Mouse (Mus musculus): Measurements from ENCODE around the gene Heatr4. TPM values are rescaled to one million over a fixed set of nuclear protein-coding genes. Genes with fewer than 3 reads are reported as not detected.
A peak's percentile ranks its signal among the peaks of the same experiment; 100 is the strongest.

Gene Heatr4
- total RNA-seq, 2 experiments from 2014 or later, result not detected

DNA sequence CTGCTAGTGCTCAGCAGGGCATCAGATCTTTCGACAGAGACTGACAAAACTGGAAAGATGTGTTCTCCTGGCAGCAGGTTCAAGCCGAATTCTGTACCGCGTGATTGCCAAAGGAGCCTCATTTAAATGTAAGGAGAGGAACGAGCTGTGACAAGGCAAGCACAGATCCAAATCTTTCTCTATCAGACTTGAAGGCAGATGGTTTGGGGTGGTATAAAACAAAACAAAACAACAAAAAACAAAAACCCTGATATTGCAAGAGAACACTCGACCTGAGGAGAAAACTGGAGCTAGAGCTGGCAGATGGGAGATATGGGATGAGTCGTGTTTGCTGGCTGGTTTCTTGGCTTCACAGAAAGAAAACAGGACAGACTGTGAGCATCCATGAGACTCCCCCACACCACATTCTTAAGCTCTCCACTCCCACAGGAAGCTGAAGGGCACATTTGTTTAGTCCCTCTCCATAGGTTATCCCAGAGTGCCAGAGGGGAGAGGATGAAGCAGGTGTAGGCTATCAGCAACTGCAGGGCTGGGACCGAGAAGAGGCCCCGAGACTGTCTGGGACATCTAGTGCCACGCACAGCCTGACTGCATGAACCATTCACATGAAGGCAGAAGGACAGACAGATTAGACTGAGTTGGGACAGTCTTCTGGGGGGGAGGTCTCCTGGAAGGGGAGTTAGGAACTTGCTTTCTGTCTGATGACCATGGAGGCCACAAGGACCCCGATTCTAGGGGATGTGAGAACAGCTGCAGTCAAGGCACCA lies 13.9 kb upstream of the Heatr4 start:
- DNase-seq (ENCODE audit: low spot score in 2 of 2), result no peak

GRCm38 (mm10) chr12:83997221-83997620 lies 12.6 kb upstream of the Heatr4 start:
- DNase-seq (ENCODE audit: low spot score in 2 of 2), result no peak

- no peak for DNase-seq (ENCODE audit: low spot score in 2 of 2)
These were observed 4.7 kb upstream of the Heatr4 start for GRCm38 (mm10) chr12:83989378-83989777.

DNA sequence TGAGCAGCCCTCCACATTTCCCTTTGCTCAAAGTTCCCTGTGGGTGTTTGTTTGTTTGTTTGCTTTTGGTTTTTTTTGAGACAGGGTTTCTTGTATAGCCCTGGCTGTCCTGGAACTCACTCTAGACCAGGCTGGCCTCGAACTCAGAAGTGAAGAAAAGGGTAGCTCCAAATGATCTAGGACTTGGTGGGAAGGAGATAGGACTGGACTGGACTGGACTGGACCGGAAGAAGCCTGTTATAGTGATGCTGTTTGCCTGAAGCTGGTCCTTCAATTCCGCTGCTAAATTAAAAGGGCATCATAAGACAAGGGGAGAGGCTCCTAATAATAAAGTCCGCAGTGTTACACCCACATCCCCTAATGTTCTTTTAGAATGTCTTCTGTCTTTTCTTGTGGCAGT lies 3.8 kb upstream of the Heatr4 start:
- no peak for DNase-seq (ENCODE audit: low spot score in 2 of 2)

DNA sequence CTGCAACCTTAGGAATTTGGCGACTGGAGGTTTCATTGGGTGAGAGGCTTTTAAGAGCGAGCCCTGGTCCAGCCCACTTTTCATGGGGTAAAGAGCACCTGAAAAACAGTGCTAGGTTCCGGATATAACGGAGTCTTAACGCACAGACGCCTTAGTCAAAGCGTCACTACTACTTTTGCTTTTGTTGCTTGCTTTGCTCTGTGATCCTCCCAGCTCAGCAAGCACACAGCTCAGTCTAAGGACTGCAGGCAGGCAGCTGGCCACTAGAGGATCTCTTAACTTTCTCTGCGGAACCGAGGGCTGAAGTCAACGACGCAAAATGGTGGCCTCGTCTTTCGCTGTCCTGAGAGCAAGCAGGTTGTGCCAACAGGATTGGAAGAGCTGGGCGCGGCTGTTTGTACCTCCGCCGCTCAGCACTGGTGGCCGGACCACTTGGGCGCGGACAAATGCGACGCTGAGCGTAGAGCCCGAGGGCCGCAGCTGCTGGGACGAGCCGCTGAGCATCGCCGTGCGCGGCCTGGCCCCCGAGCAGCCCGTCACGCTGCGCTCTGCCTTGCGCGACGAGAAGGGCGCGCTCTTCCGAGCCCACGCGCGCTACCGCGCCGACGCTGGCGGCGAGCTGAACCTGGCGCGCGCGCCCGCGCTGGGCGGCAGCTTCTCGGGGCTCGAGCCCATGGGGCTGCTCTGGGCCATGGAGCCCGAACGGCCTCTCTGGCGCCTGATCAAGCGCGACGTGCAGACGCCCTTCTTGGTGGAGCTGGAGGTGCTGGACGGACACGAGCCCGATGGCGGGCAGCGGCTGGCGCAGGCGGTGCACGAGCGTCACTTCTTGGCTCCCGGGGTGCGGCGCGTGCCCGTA lies 3.2 kb upstream of the Heatr4 start, which contains the start of gene Acot2:
Acot2 (plus strand) TSS at position 279 of the 859 bp plus-strand sequence.
- peak; percentile 67 to 75 for DNase-seq (ENCODE audit: low spot score in 2 of 2)

DNA sequence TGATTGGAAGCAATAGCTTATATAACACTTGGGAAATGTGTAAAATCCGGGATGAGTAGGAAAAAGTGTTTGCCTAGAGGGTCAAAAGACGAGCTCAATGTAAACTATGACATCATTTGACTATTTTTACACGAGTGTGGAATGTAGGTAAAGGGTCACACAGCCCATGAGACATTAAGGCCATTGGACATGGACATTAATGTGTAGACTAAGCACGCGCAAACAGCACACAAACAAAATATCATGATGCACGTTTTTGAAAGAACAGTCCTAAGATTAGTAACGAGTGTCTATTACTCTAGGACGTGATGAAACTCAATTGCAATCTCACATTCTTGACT lies 2.6 kb upstream of the Heatr4 start:
- no peak for DNase-seq (ENCODE audit: low spot score in 2 of 2)

- no peak for DNase-seq (ENCODE audit: low spot score in 2 of 2)
These were observed 3.0 kb downstream of the Heatr4 start for GRCm38 (mm10) chr12:83981615-83982014.

- DNase-seq (ENCODE audit: low spot score in 2 of 2), result no peak
These were observed 5.8 kb downstream of the Heatr4 start for GRCm38 (mm10) chr12:83978862-83979261.

- peak; percentile 19 to 41 for DNase-seq (ENCODE audit: low spot score in 2 of 2)
These were observed 12.5 kb downstream of the Heatr4 start for GRCm38 (mm10) chr12:83972117-83972516.

- DNase-seq (ENCODE audit: low spot score in 2 of 2), result no peak
These were observed 19.4 kb downstream of the Heatr4 start for GRCm38 (mm10) chr12:83965235-83965634.

- DNase-seq (ENCODE audit: low spot score in 2 of 2), result no peak
These were observed 26.4 kb downstream of the Heatr4 start for GRCm38 (mm10) chr12:83958278-83958677.

DNA sequence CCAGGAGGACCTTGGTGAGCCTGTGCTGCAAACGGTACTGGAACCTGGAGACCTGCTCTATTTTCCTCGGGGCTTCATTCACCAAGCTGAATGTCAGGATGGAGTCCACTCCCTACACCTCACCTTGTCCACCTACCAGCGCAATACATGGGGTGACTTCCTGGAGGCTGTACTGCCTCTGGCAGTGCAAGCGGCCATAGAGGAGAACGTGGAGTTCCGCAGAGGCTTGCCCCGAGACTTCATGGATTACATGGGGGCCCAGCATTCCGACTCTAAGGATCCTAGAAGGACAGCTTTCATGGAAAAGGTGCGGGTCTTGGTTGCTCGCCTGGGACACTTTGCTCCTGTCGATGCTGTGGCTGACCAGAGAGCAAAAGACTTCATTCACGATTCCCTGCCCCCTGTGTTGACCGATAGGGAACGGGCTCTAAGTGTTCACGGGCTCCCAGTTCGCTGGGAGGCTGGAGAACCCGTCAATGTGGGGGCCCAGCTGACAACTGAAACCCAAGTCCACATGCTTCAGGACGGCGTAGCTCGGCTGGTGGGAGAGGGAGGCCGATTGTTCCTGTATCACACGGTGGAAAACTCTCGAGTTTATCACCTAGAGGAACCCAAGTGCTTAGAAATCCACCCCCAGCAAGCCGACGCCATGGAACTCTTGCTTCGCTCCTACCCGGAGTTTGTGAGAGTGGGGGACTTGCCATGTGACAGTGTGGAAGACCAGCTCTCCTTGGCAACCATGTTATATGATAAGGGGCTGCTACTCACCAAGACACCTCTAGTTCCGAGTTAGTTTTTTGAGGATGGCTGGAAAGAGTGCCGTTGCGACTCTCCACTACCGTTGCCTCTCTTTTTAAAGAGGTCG lies 32.7 kb downstream of the Heatr4 start:
- DNase-seq (ENCODE audit: low spot score in 2 of 2), result no peak

- peak; percentile 63 to 66 for DNase-seq (ENCODE audit: low spot score in 2 of 2)
These were observed 33.6 kb downstream of the Heatr4 start for GRCm38 (mm10) chr12:83950840-83951701.

DNA sequence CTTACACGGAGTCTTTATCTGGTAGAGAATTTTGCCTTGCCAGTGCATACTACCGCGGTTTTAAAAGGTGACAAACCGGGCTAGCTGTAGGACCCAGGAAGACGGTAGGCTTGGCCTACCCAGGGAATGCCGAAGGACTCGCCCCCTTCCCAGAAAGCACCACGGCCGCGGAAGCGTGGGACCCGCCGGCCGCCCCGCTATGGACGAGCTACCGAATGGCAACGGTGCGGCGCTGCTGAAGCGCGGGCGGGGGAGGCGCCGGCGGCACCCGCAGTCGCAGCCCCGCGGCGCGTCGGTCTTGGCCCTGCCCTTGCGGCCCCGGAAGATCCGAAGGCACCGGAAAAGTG lies 34.2 kb downstream of the Heatr4 start, which contains the start of gene Riox1:
Riox1 (plus strand) TSS at position 116 of the 347 bp plus-strand sequence.
- DNase-seq (ENCODE audit: low spot score in 2 of 2), result peak; percentile 86 to 88

DNA sequence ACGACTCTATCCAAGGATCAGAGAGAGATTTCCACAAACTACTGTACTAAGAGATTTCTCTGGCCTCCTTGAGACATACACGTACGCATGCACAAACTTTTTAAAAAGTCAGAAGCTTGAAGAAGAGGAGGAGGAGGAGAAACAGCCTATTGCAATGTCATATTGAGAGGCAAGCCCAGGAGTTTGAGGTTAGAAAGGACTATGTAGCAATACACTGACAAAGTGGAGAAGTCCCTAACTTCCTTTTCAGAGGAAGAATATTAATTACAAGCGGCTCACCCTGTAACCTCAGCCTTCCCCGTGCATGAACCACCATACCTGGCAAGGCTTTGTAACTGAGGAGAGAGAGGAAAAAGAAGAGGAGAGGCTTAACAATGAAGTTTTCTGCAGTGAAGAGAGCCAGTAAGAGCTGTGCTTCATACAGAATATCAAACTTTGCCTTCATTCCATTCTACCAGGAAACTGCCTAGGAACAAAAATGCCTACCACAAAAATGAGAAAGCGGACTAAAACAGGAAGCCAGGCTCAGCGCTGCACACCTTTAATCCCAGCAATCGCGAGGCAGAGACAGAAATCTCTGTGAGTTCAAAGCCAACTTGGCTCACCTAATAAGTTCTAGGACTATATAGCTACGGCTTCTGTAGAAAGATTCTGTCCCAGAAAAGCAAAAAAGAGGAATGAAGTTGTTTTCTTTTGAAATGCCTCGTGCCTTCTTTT lies 34.7 kb downstream of the Heatr4 start:
- no peak for DNase-seq (ENCODE audit: low spot score in 2 of 2)

DNA sequence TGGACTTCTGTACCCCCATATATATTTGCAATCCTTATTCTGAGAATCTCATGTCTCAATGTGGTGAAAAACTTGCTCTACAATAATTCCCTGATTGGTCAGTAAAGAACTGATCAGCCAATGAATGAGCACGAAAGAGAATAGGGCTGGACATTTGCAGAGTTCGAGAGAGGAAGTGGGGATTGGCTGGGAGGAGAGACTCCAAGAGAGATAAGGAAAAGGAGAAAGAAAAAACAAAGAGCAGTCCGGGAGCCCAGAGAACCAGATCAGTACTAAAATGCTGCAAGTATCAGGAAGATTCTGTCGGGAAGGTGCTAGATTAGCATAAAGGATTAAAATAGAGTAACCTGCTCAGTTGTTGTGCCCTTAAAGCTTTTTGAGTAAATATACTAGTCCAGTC lies 35.6 kb downstream of the Heatr4 start:
- no peak for DNase-seq (ENCODE audit: low spot score in 2 of 2)

DNA sequence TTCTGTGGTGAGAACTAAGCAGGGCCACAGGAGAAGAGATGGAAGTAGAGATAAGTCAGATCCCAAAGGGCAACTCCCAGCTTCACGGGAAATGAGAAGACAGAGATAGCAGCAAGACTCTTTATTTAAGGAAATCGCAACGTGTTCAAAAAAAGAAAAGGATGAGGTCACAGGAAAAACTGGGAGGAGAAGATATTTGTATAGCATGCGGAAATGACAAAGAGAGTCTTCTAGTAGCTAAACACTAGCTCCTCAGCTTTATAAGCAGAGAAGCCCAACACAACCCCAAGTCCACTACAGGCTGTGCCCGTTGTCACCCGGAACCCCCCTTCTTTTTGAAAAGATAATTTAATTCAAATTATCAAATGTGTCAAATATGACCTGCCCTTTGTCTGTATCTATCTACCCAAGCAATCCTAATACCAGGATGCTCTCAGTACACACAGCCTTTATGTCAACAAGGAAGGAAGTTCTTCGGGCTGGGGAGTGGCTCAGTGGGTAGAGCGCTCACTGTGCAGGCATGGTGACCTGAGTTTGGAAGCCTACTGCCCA lies 37.3 kb downstream of the Heatr4 start:
- no peak for DNase-seq (ENCODE audit: low spot score in 2 of 2)

GRCm38 (mm10) chr12:83941938-83942337 lies 42.7 kb downstream of the Heatr4 start:
- DNase-seq (ENCODE audit: low spot score in 2 of 2), result no peak

GRCm38 (mm10) chr12:83940031-83940430 lies 44.6 kb downstream of the Heatr4 start:
- no peak for DNase-seq (ENCODE audit: low spot score in 2 of 2)
